Mouse (Mus musculus) spleen, postnatal 14 days (tissue): ENCODE results near the gene Ggt1.

Experiments used
- DNase-seq, 2 experiments: peaks; one replicate each; pipeline ENCODE4 v3.0.0; 2021 to 2022; ENCODE audit warnings: low spot score in 2 of 2

Ggt1 gene

DNA sequence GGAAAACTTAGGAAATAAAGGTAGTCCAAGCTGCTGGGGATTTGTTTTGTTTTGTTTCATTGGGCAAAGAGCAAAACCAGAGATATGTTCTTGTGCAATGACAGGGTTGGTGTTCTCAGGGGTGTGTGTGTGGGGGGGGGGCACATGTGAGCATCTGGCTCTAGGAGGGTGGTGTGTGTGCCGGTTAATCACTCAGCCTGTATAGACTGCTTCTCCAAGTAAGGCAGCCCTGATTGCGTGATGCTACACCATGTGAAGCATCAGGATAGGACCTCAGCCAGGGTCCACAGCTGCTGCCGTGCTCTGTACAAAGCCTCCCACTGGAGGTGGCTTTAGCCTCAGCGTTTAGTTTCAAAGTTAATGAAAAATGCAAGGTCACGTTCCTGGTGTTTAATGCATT lies 71.6 kb downstream of the Ggt1 start:
- DNase-seq, result no peak

DNA sequence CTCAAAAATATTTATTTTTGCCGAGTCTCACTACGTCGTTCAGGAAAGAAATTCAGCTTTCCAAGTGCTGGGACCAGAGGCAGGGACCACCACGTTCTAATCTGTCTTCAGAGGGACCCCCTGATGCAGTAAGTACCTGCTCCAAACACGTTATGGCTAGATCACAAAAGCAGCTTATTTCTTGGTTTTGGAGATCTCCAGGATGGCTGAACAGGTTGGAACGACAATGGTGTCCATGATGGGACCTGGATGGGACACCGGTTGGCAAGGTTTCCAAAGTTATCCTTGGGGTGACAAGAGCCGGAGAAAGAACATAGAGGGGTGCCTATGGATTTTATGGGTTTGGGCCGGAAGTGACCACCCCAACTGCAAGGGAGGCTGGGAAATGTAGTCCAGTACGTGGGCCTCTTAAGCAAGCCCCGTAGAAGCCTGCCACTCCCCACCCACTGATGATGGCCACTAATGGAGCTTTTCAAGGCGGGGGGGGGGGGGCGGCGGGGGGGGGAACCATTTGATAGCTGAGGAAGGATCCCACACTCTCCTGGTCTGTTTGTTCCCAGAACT lies 72.3 kb downstream of the Ggt1 start:
- DNase-seq, result no peak

DNA sequence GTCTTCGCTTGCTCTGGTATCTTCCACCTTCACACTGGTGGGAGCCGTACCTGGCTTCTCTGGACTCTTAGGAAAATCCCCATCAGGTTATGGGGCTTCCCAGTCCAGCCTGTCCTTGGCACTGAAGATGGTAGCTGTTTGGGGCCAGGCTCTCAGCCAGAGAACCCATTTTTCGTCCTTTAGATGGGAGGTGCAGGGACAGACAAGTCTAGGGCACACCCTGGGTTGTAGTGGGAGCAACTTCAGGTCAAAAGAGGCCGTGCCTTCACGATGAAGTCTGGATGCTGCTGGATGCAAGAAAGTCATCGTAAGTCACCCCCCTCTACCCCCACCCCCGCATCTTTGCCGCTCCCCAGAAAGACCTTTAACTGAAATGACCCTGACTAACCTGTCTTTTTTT lies 73.2 kb downstream of the Ggt1 start:
- no peak for DNase-seq

GRCm38 (mm10) chr10:75635019-75635692 lies 73.8 kb downstream of the Ggt1 start:
- DNase-seq, result no peak

DNA sequence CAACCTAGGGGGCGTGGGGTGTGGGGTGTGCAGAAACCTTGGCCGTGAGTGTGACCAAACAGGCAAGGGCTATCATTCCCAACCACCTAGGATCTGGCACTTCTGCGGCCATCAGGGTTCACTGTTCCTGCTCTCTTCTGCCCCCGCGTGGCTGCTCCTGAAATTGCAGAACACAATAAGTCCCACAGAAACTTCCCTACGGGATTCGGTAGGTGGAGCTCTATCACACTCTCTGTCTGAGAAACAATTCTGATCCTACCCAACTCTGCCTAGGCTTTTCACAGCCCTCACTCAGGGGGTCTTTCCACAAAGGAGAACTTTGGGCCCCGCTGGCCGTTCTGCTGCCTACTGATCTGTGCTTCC lies 74.3 kb downstream of the Ggt1 start:
- peak; percentile 74 to 76 for DNase-seq
